Mouse (Mus musculus) embryonic facial prominence, embryonic 11.5 days (tissue): Measurements from ENCODE around the gene Vtn. TPM values are rescaled to one million over a fixed set of nuclear protein-coding genes. Genes with fewer than 3 reads are reported as not detected.

Experiments used
- ATAC-seq: fragments of 200-750 bp; cut with Nextera tagmentation; replicated peaks from 2 replicates; pipeline ENCODE4 v1.8.0; 2017; ENCODE audit warnings: low read depth; ENCODE audit not compliant: insufficient number of reproducible peaks, low FRiP score, low TSS enrichment
- DNase-seq: peaks from one replicate; pipeline ENCODE4 v3.0.0-alpha.2; 2015; ENCODE audit warnings: low spot score
- H3K27ac ChIP-seq: fragments of 300-500 bp; sonication (generic); replicated peaks from 2 replicates; pipeline ENCODE4 v1.5.1; 2014; ENCODE audit warnings: mild to moderate bottlenecking, low read depth, low read length, control low read depth
- H3K27me3 ChIP-seq: fragments of 300-500 bp; sonication (generic); 2 replicates; pipeline ENCODE4 v1.6.1; 2014; ENCODE audit warnings: mild to moderate bottlenecking, low read length, moderate library complexity, mixed read lengths; ENCODE audit not compliant: control insufficient read depth, insufficient read depth
- H3K36me3 ChIP-seq: fragments of 300-500 bp; sonication (generic); replicated peaks from 2 replicates; pipeline ENCODE4 v1.6.1; 2014; ENCODE audit warnings: low read depth, mild to moderate bottlenecking, low read length, moderate library complexity, mixed read lengths; ENCODE audit not compliant: control insufficient read depth, insufficient read depth
- H3K4me1 ChIP-seq: fragments of 300-500 bp; sonication (generic); 2 replicates; pipeline ENCODE4 v1.6.1; 2014; ENCODE audit warnings: low read length, mixed read lengths; ENCODE audit not compliant: control insufficient read depth, insufficient read depth
- H3K4me2 ChIP-seq: fragments of 300-500 bp; sonication (generic); 2 replicates; pipeline ENCODE4 v1.6.1; 2014; ENCODE audit warnings: low read depth, mild to moderate bottlenecking, control low read depth, low read length, moderate library complexity
- H3K4me3 ChIP-seq: fragments of 300-500 bp; sonication (generic); 2 replicates; pipeline ENCODE4 v1.5.1; 2014; ENCODE audit warnings: low read depth, low read length, control low read depth
- H3K9ac ChIP-seq: fragments of 300-500 bp; sonication (generic); replicated peaks from 2 replicates; pipeline ENCODE4 v1.6.1; 2014; ENCODE audit warnings: mild to moderate bottlenecking, control low read depth, low read length
- H3K9me3 ChIP-seq: fragments of 300-500 bp; sonication (generic); replicated peaks from 2 replicates; pipeline ENCODE4 v1.6.1; 2016; ENCODE audit warnings: mild to moderate bottlenecking, low read length, inconsistent platforms, mixed read lengths; ENCODE audit not compliant: control insufficient read depth
- WGBS: fragments of 180-500 bp; shearing (Covaris S2); extraction: QIAGEN DNeasy Blood & Tissue Kit; methylation state at CpG from one replicate; pipeline ENCODE4 v1.1.7; 2014; 5-methylcytosine and 5-hydroxymethylcytosine counted together
- polyA plus RNA-seq: library from polyadenylated mRNA; unstranded; fragments of >200 nt; fragmentation: Nextera tagmentation; extraction: Ambion mirVana; gene quantifications from 2 replicates; pipeline ENCODE4 v1.2.1, GENCODE M21; 2014

Vtn gene
- 24.8 and 30.4 TPM in 2 replicates for polyA plus RNA-seq

GRCm38 (mm10) chr11:78499004-78499403, at the start of gene Vtn:
TSS of gene Vtn (plus strand) at chr11:78499091.
- peak within 1 kb of the TSS; percentile 11; the same call in 1 of the 2 replicates for H3K9ac ChIP-seq
- no peak for DNase-seq
- no peak for ATAC-seq
- peak within 1 kb of the TSS; percentile 99 for H3K4me2 ChIP-seq
- no peaks in the 10 kb centered on the region for H3K36me3 ChIP-seq
- H3K4me3 ChIP-seq, result peak within 1 kb of the TSS; percentile 59
- H3K4me1 ChIP-seq, result peaks cover 3% of the 10 kb centered on the region; the same call in 1 of the 2 replicates
- H3K27ac ChIP-seq, result no peak within 1 kb of the TSS
- H3K9me3 ChIP-seq, result no peaks in the 10 kb centered on the region
- peaks cover 22% of the 10 kb centered on the region for H3K27me3 ChIP-seq
- WGBS, result 46% methylated on average over 7 of the region's 7 CpGs

DNA sequence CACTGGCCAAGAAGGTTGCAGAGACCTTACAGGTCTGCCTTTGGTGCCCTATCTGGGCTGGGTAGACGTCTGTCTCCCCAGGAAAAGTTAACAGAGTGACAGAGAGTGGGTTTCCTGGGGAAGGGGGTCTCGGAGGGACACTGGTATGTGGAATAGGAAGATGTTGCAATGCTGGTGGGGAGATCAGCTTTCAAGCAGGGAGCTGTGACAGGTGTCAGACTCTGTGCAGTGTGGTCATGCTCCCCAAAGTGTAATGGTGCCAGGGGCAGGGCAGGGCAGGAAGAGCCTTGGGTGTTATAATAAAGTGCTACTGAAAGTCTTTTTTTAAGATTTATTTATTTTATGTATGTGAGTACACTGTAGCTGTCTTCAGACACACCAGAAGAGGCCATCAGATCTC, 48.6 kb upstream of the Vtn start:
- no peaks in the 10 kb centered on the region for H3K9me3 ChIP-seq
- no peak overlapping the region for H3K27ac ChIP-seq
- H3K4me2 ChIP-seq, result no peak overlapping the region
- no peaks in the 10 kb centered on the region for H3K36me3 ChIP-seq
- no peak overlapping the region for H3K9ac ChIP-seq
- 46% methylated on average over 2 of the region's 2 CpGs for WGBS
- H3K27me3 ChIP-seq, result no peaks in the 10 kb centered on the region
- no peak for ATAC-seq
- no peaks in the 10 kb centered on the region for H3K4me1 ChIP-seq
- no peak for DNase-seq
- H3K4me3 ChIP-seq, result no peak overlapping the region

DNA sequence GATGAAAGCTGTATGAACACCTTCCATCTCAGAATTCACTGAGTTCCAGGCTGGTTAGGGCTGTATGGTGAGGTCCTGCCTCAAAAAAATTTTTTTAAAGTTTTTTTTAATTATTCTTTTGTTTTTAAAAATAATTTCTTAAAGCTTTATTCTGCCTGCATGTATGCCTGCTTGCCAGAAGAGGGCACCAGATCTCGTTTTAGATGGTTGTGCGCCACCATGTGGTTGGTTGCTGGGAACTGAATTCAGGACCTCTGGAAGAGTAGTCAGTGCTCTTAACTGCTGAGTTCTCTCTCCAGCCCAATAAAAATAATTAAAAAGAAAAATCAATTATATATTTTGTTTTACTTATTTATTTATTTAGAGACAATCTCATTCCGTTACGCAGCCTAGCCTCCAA, 45.2 kb upstream of the Vtn start:
- Histone ChIP-seq H3K4me3 (no peak overlapping the region), H3K27ac (no peak overlapping the region), H3K4me1 (no peaks in the 10 kb centered on the region), H3K9me3 (no peaks in the 10 kb centered on the region), H3K36me3 (no peaks in the 10 kb centered on the region), H3K9ac (no peak overlapping the region), H3K4me2 (no peak overlapping the region), H3K27me3 (no peaks in the 10 kb centered on the region)
- DNase-seq, result peak; percentile 73
- WGBS, result 9% methylated on average over 4 of the region's 4 CpGs
- ATAC-seq, result no peak

GRCm38 (mm10) chr11:78454276-78454675, 44.6 kb upstream of the Vtn start:
- H3K4me2 ChIP-seq, result no peak overlapping the region
- no peak overlapping the region for H3K27ac ChIP-seq
- no peak for ATAC-seq
- H3K9me3 ChIP-seq, result no peaks in the 10 kb centered on the region
- no peak for DNase-seq
- WGBS, result 75% methylated on average over 7 of the region's 7 CpGs
- H3K36me3 ChIP-seq, result no peaks in the 10 kb centered on the region
- H3K4me3 ChIP-seq, result no peak overlapping the region
- no peaks in the 10 kb centered on the region for H3K27me3 ChIP-seq
- H3K9ac ChIP-seq, result no peak overlapping the region
- H3K4me1 ChIP-seq, result no peaks in the 10 kb centered on the region

GRCm38 (mm10) chr11:78455308-78455707, 43.6 kb upstream of the Vtn start:
- no peak overlapping the region for H3K4me3 ChIP-seq
- H3K9ac ChIP-seq, result no peak overlapping the region
- 48% methylated on average over 5 of the region's 5 CpGs for WGBS
- ATAC-seq (no peak), DNase-seq (peak; percentile 58)
- no peaks in the 10 kb centered on the region for H3K36me3 ChIP-seq
- H3K27ac ChIP-seq, result no peak overlapping the region
- H3K4me2 ChIP-seq, result no peak overlapping the region
- H3K4me1 ChIP-seq, result no peaks in the 10 kb centered on the region
- no peaks in the 10 kb centered on the region for H3K9me3 ChIP-seq
- no peaks in the 10 kb centered on the region for H3K27me3 ChIP-seq

GRCm38 (mm10) chr11:78458740-78459139, 40.2 kb upstream of the Vtn start:
- no peak overlapping the region for H3K4me3 ChIP-seq
- WGBS, result 81% methylated on average over 17 of the region's 17 CpGs

DNA sequence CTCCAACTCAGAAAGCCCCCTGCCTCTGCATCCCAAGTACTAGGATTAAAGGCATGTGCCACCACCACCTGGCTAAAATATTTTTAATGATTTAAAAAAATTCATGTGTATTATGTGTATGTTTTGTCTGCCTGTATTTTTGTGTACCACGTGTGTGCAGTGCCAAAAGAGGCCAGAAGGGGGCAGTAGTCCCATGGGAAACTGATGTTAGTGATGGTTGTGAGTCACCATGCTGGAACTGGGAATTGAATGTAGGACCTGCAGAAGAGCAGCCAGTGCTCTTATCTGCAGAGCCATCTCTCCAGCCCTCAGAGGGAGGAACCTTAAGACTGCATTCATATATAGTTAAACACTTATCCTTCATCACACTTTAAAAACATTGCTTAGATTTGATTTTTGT, 37.0 kb upstream of the Vtn start:
- no peaks in the 10 kb centered on the region for H3K27me3 ChIP-seq
- no peaks in the 10 kb centered on the region for H3K9me3 ChIP-seq
- H3K4me2 ChIP-seq, result no peak overlapping the region
- no peak overlapping the region for H3K4me3 ChIP-seq
- 54% methylated on average over 1 of the region's 1 CpGs for WGBS
- ATAC-seq (no peak), DNase-seq (no peak)
- H3K36me3 ChIP-seq, result no peaks in the 10 kb centered on the region
- H3K4me1 ChIP-seq, result no peaks in the 10 kb centered on the region
- no peak overlapping the region for H3K27ac ChIP-seq
- H3K9ac ChIP-seq, result no peak overlapping the region

More at GRCm38 (mm10) chr11:78458740-78459139, 40.2 kb upstream of the Vtn start:
- no peaks in the 10 kb centered on the region for H3K27me3 ChIP-seq
- DNase-seq (no peak), ATAC-seq (no peak)
- no peaks in the 10 kb centered on the region for H3K4me1 ChIP-seq
- H3K9ac ChIP-seq, result no peak overlapping the region
- H3K36me3 ChIP-seq, result no peaks in the 10 kb centered on the region
- no peak overlapping the region for H3K27ac ChIP-seq
- no peak overlapping the region for H3K4me2 ChIP-seq
- no peaks in the 10 kb centered on the region for H3K9me3 ChIP-seq

- 82% methylated on average over 5 of the region's 5 CpGs for WGBS
- H3K36me3 ChIP-seq, result no peaks in the 10 kb centered on the region
- H3K9ac ChIP-seq, result no peak overlapping the region
- no peaks in the 10 kb centered on the region for H3K27me3 ChIP-seq
- DNase-seq (no peak), ATAC-seq (no peak)
- no peak overlapping the region for H3K4me3 ChIP-seq
- H3K4me2 ChIP-seq, result no peak overlapping the region
- H3K9me3 ChIP-seq, result no peaks in the 10 kb centered on the region
- no peaks in the 10 kb centered on the region for H3K4me1 ChIP-seq
- no peak overlapping the region for H3K27ac ChIP-seq
Observed at GRCm38 (mm10) chr11:78462669-78463068, 36.2 kb upstream of the Vtn start.
